Mouse (Mus musculus): Measurements from ENCODE around the gene Gucy2g.

GRCm38 (mm10) chr19:55177143-55177542 is 63.9 kb downstream of the Gucy2g start:
- TF ChIP-seq SIN3A (IDR thresholded peaks at IDR 0.05; ENCODE audit: low read length): no peak
- no peak for TF ChIP-seq ZC3H11A (IDR thresholded peaks at IDR 0.05; ENCODE audit: low read depth, low read length)
- TF ChIP-seq POLR2A (IDR thresholded peaks at IDR 0.05; ENCODE audit: control insufficient read depth in 1 of 2, insufficient read depth in 1 of 2, low read depth in 1 of 2, low read length in 2 of 2, poor library complexity in 1 of 2): no peak
- no peak for TF ChIP-seq CTCF (IDR thresholded peaks at IDR 0.05 in 2 of 3, conservative IDR thresholded peaks at IDR 0.05 in 1 of 3; ENCODE audit: control insufficient read depth in 1 of 3, insufficient read depth in 1 of 3, low read depth in 2 of 3, low read length in 3 of 3, poor library complexity in 1 of 3, severe bottlenecking in 1 of 3)
- TF ChIP-seq MAX (IDR thresholded peaks at IDR 0.05; ENCODE audit: low read length): no peak

All from MEL (cell line).